Mouse (Mus musculus) kidney, embryonic 16.5 days (tissue): ENCODE measurements around the gene Hsd17b14. TPM values are rescaled to one million over a fixed set of nuclear protein-coding genes. Genes with fewer than 3 reads are reported as not detected.
A peak's percentile ranks its signal among the peaks of the same experiment; 100 is the strongest.

Experiments
- ATAC-seq: fragments of 200-750 bp; cut with Nextera tagmentation; 2 replicates; pipeline ENCODE4 v1.8.0; 2017; ENCODE audit warnings: moderate TSS enrichment; ENCODE audit not compliant: low FRiP score, low TSS enrichment
- H3K27ac ChIP-seq: fragments of 300-500 bp; sonication (generic); 2 replicates; pipeline ENCODE4 v1.5.1; 2014; ENCODE audit warnings: low read length
- H3K27me3 ChIP-seq: fragments of 300-500 bp; sonication (generic); 2 replicates; pipeline ENCODE4 v1.6.1; 2014; ENCODE audit warnings: low read length, control low read depth, mixed read lengths; ENCODE audit not compliant: insufficient read depth
- H3K36me3 ChIP-seq: fragments of 300-500 bp; sonication (generic); 2 replicates; pipeline ENCODE4 v1.6.1; 2014; ENCODE audit warnings: low read length, control low read depth, mixed read lengths; ENCODE audit not compliant: insufficient read depth
- H3K4me1 ChIP-seq: fragments of 300-500 bp; sonication (generic); 2 replicates; pipeline ENCODE4 v1.6.1; 2014; ENCODE audit warnings: low read length, control low read depth, mixed read lengths; ENCODE audit not compliant: insufficient read depth
- H3K4me2 ChIP-seq: fragments of 300-500 bp; sonication (generic); replicated peaks from 2 replicates; pipeline ENCODE4 v1.6.1; 2014; ENCODE audit warnings: low read depth, low read length
- H3K4me3 ChIP-seq: fragments of 300-500 bp; sonication (generic); 2 replicates; pipeline ENCODE4 v1.5.1; 2014; ENCODE audit warnings: mild to moderate bottlenecking, low read length
- H3K9ac ChIP-seq: fragments of 300-500 bp; sonication (generic); replicated peaks from 2 replicates; pipeline ENCODE4 v1.6.1; 2014; ENCODE audit warnings: low read length
- H3K9me3 ChIP-seq: fragments of 300-500 bp; sonication (generic); 2 replicates; pipeline ENCODE4 v1.6.1; 2016; ENCODE audit warnings: low read length, control low read depth
- WGBS: fragments of 180-500 bp; shearing (Covaris S2); extraction: QIAGEN DNeasy Blood & Tissue Kit; methylation state at CpG from one replicate; pipeline ENCODE4 v1.1.7; 2014; 5-methylcytosine and 5-hydroxymethylcytosine counted together
- polyA plus RNA-seq: library from polyadenylated mRNA; unstranded; fragments of >200 nt; fragmentation: Nextera tagmentation; extraction: Ambion mirVana; gene quantifications from 2 replicates; pipeline ENCODE4 v1.2.1, GENCODE M21; 2015

Gene Hsd17b14
- polyA plus RNA-seq, 1 experiment from 2014 or later: 13.5 TPM

DNA sequence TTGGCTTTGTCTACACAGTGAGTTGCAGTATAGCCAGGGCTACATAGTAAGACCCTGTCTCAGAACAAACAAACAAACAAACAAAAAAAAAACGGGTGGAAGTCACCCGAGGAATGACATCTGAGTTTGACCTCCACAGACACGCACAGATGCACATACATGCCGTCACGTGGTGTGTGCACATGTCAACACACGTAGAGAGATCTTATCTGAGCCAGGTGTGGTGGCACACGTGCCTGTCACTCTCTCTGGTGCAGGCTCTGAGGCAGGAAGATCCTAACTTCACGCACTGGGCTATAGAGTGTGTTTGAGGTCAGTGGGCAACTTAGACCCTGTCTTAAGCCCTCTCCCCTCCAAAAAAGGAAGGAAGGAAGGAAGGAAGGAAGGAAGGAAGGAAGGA is 19.3 kb downstream of the Hsd17b14 start:
- Histone ChIP-seq H3K9ac (no peak overlapping the region), H3K9me3 (no peaks in the 10 kb centered on the region), H3K27me3 (no peaks in the 10 kb centered on the region), H3K4me2 (peak overlapping the region; percentile 33), H3K4me3 (peak overlapping the region; percentile 34), H3K36me3 (peaks cover 17% of the 10 kb centered on the region; the same call in 1 of the 2 replicates), H3K4me1 (peaks cover 46% of the 10 kb centered on the region), H3K27ac (peak overlapping the region; percentile 83)
- no peak for ATAC-seq
- 51% methylated on average over 8 of the region's 8 CpGs for WGBS

DNA sequence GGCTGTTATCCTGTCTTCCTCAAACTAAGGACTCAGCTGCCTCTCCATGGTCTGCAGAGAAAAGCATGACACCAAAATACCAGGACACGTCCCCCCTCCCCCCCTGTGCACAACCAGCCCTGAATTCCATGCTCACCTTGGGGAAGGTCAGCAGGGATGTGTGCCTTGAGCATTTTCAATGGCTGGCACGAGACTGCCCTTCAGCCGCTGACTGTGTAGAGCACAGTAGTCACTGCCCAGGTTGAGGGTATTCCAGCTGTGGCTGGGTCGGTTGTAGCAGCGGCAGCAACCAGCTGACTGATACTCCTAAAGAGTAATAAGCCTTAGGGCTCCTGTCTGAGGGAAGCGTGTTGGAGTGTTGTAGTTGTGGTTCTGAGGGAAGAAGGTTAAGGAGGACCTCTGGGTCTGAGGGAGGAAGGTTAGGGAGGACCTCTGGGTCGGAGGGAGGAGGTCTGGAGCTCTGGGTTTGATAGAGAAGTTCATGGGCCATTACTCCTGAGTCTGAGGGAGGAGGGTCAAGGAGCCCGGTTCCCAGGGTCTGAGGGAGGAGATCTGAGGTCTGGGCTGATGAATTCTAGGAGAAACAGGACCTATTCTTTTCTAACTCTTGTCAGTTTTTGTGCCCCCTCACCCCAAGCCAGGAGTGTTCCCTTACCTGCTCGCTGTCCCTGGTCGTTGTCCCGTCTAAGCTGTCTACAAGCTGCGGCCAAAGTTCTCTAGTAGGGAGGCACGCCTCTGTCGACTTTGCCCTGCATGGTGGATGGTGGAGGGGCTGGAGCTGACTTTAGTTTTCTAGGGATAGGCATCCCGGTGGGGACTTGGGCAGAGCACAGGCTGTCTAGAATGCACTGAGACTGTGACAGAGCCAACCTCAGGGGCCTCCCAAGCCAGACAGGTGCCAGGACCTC is 20.0 kb downstream of the Hsd17b14 start:
- H3K36me3 ChIP-seq: peaks cover 17% of the 10 kb centered on the region; the same call in 1 of the 2 replicates
- peak overlapping the region; percentile 83 for H3K27ac ChIP-seq
- ATAC-seq: peak; percentile 50
- WGBS: 38% methylated on average over 15 of the region's 15 CpGs
- peak overlapping the region; percentile 34 for H3K4me3 ChIP-seq
- H3K9me3 ChIP-seq: no peaks in the 10 kb centered on the region
- no peaks in the 10 kb centered on the region for H3K27me3 ChIP-seq
- peak overlapping the region; percentile 39 for H3K9ac ChIP-seq
- H3K4me1 ChIP-seq: peaks cover 43% of the 10 kb centered on the region
- peak overlapping the region; percentile 33 for H3K4me2 ChIP-seq

DNA sequence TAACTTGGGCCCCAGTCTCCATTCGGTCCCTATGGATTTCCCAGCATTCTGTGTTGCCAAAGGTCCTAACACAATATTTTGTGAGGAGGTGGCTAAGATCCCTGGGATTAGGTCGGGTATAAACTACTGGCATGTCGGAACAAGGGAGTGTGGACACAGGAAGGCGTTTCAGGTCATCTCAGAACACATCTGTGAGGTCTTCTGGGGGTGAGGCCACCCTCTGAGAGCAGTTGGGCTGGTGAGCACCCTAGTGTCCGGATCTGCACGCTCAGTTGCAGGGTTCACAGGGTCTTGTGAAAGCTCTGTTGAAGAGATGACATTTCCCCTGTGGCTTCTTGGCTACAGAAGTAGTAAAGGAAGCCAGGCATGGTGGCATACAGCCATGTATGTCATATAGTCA is 31.2 kb downstream of the Hsd17b14 start:
- Histone ChIP-seq H3K27ac (no peak overlapping the region), H3K9ac (no peak overlapping the region), H3K9me3 (no peaks in the 10 kb centered on the region), H3K4me2 (no peak overlapping the region), H3K27me3 (no peaks in the 10 kb centered on the region), H3K4me3 (no peak overlapping the region), H3K36me3 (peaks cover 31% of the 10 kb centered on the region), H3K4me1 (0 out of 2 replicates have a peak, but pooled peaks cover 3% of the 10 kb centered on the region)
- ATAC-seq: no peak
- WGBS: 88% methylated on average over 6 of the region's 6 CpGs

DNA sequence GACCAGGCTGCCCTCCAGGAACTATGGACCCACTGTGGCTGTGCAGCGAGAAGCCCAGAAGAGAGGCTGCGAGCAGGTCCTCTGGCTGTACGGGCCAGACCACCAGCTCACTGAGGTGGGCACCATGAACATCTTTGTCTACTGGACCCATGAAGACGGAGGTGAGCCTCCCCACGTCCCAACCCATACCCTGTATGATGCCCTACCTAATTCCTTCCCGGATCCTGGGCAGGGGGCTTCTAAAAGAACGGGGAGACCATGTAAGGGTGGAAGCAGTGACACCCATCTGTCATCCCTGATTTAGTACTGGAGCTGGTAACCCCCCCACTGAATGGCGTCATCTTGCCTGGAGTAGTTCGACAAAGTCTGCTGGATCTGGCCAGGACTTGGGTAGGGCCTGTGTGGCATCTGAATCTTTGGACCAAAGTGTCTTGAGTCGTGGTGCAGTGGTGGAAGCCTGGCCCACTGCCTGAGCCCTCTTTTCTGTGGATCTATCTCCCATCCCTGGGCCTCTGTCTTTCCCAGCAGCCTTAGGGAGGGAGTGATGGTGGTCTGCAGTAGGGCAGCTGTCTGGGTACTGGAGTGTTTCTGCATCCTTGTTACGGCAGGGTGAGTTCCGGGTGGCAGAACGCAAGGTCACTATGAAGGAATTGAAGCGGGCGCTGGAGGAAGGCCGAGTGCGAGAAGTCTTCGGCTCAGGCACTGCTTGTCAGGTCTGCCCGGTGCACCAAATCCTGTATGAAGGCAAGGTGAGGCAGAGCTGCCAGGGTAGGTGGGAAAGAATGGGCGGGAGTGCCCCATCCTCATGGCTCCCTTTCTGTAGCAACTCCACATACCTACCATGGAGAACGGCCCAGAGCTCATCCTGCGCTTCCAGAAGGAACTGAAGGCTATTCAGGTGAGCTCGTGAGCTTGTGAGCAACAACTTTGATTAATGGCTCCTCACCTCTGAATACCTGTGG is 33.2 kb downstream of the Hsd17b14 start:
- Histone ChIP-seq H3K27ac (no peak overlapping the region), H3K4me1 (0 out of 2 replicates have a peak, but pooled peaks cover 3% of the 10 kb centered on the region), H3K36me3 (peaks cover 25% of the 10 kb centered on the region), H3K4me2 (no peak overlapping the region), H3K9me3 (no peaks in the 10 kb centered on the region), H3K9ac (no peak overlapping the region), H3K27me3 (no peaks in the 10 kb centered on the region), H3K4me3 (no peak overlapping the region)
- ATAC-seq: no peak
- 84% methylated on average over 23 of the region's 23 CpGs for WGBS

DNA sequence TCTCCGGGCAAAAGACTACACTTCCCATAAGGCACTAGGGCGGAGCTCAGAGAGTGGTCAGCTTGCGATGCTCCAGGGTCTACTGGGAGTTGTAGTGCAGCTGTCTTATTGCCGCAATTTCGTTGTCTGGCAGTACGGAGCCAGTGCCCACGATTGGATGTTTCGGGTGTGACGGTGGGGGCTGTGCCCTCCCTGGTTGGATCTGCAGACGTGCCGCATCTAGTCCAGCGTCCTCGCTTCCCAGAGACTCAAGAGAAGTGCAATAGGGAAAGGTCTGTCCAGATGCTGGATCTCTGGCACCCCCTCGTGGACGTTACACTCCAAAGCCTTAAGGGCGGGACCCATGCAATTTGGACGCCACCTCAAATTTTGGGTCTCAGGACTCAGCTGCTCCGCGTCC is 34.5 kb downstream of the Hsd17b14 start:
- no peaks in the 10 kb centered on the region for H3K9me3 ChIP-seq
- 2% methylated on average over 19 of the region's 19 CpGs for WGBS
- 0 out of 2 replicates have a peak, but pooled peaks cover 3% of the 10 kb centered on the region for H3K4me1 ChIP-seq
- no peak overlapping the region for H3K27ac ChIP-seq
- H3K36me3 ChIP-seq: peaks cover 23% of the 10 kb centered on the region
- H3K4me2 ChIP-seq: peak overlapping the region; percentile 56
- peak; percentile 98 for ATAC-seq
- no peaks in the 10 kb centered on the region for H3K27me3 ChIP-seq
- H3K4me3 ChIP-seq: peak overlapping the region; percentile 37
- H3K9ac ChIP-seq: peak overlapping the region; percentile 46

DNA sequence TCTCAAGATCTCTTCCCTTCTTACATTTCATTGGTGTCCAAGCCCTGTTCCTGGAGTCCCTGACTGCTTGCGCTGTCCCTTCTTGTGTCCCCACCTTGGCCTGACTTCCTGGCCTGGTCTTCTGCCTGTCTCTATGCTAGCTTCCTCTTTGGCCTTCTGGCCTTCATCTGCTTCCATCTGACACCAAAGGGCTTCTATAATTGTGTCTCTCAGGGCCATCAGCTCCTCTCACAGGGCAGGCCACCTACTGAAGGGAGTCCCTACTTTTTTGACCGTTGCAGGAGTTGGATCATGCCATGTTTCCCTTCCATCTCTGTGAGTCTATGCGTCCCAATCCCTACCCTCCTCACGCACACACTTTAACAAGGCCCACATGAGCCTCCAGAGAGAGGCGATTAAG is 35.2 kb downstream of the Hsd17b14 start:
- H3K27me3 ChIP-seq: no peaks in the 10 kb centered on the region
- no peak for ATAC-seq
- H3K36me3 ChIP-seq: peaks cover 15% of the 10 kb centered on the region
- H3K4me3 ChIP-seq: no peak overlapping the region
- peak overlapping the region; percentile 46; the same call in 1 of the 2 replicates for H3K9ac ChIP-seq
- no peaks in the 10 kb centered on the region for H3K9me3 ChIP-seq
- 0 out of 2 replicates have a peak, but pooled peaks cover 3% of the 10 kb centered on the region for H3K4me1 ChIP-seq
- H3K4me2 ChIP-seq: no peak overlapping the region
- 94% methylated on average over 5 of the region's 5 CpGs for WGBS
- no peak overlapping the region for H3K27ac ChIP-seq

DNA sequence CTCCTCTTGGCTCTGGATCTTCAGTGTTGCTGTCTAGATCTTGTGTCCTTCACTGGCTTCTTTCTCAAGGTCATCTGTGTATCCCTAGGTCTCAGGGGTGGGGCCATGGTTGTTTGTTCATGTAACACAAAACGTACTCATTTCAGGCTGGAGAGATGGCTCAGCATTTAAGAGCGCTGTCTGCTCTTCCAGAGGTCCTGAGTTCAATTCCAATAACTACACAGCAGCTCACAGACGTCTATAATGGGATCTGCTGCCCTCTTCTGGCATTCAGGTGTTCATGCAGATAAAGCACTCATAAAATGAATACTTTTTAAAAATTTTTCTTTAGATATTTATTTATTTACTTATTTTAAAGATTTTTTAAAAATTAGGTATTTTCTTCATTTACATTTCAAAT is 36.2 kb downstream of the Hsd17b14 start:
- Histone ChIP-seq H3K36me3 (peaks cover 7% of the 10 kb centered on the region; the same call in 1 of the 2 replicates), H3K9ac (no peak overlapping the region), H3K27ac (no peak overlapping the region), H3K9me3 (no peaks in the 10 kb centered on the region), H3K4me2 (no peak overlapping the region), H3K4me1 (0 out of 2 replicates have a peak, but pooled peaks cover 3% of the 10 kb centered on the region), H3K27me3 (no peaks in the 10 kb centered on the region), H3K4me3 (no peak overlapping the region)
- no peak for ATAC-seq
- WGBS: 62% methylated on average over 3 of the region's 3 CpGs

DNA sequence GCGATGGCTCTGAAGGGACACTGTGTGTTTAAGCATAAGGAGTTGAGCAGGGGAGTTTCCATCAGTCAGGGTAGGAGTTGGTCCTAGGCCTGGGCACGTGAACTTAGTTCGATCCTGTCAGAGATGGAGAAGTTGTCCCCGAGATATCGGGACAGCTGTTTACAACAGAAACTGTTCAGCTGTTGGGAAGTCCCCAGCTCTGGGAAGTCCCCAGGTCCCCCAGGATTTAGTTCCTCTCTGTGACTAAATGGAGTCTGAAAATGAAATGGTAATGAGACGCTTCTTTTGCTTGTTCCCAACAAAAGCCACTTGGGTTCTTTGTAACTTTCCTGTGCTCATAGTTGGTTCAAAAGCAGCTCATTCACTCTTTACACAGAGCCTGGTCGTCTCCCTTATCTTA is 37.2 kb downstream of the Hsd17b14 start:
- Histone ChIP-seq H3K36me3 (0 out of 2 replicates have a peak, but pooled peaks cover 2% of the 10 kb centered on the region), H3K4me3 (no peak overlapping the region), H3K27ac (0 out of 2 replicates have a peak overlapping the region, but pooled peaks have one; percentile 3), H3K27me3 (no peaks in the 10 kb centered on the region), H3K9me3 (no peaks in the 10 kb centered on the region), H3K4me1 (0 out of 2 replicates have a peak, but pooled peaks cover 3% of the 10 kb centered on the region), H3K9ac (no peak overlapping the region), H3K4me2 (no peak overlapping the region)
- no peak for ATAC-seq
- 74% methylated on average over 7 of the region's 7 CpGs for WGBS

DNA sequence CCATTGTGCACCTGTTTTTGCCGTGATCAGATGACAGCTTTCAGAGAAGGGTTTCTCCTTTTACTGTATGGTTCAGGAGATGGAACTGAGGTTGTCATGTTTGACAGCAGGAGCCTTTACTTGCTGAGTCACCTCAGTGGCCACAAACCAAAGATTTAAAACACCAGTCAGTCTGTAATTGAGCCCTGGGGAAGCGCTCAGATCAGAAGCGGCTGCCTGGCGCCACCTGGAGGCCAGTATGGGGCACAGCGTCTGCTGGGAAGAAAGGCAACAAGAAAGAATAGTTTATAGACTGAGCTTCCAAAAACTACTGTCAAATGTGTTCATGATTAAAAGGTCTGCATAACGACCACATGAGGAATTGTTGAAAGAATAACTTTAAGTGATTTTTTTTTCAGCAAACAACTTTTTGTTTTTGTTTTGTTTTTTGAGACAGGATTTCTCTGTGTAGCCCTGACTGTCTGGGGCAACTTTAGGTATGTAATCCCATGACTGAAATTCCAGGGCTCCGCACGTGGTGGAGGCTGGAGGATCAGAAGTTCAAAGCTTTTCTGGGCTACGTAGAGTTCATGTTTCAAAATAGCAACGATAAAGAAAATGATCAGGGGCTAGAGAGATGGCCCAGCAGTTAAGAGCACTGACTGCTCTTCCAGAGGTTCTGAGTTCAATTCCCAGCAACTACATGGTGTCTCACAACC is 38.6 kb downstream of the Hsd17b14 start:
- no peak overlapping the region for H3K9ac ChIP-seq
- no peak for ATAC-seq
- no peak overlapping the region for H3K4me3 ChIP-seq
- no peaks in the 10 kb centered on the region for H3K27me3 ChIP-seq
- H3K27ac ChIP-seq: no peak overlapping the region
- no peaks in the 10 kb centered on the region for H3K36me3 ChIP-seq
- 0 out of 2 replicates have a peak, but pooled peaks cover 3% of the 10 kb centered on the region for H3K4me1 ChIP-seq
- no peak overlapping the region for H3K4me2 ChIP-seq
- H3K9me3 ChIP-seq: no peaks in the 10 kb centered on the region
- WGBS: 17% methylated on average over 10 of the region's 10 CpGs
